Mouse (Mus musculus) ovary, adult 18-20 months (tissue): ENCODE measurements at regions not wholly inside any gene's neighbourhood (a gene's known extent, or its start where the extent isn't known, plus 50 kb on each side); places are given as distances from the start of the nearest gene placed in this dataset.

ENCODE experiments used
- DNase-seq: peaks from one replicate; pipeline ENCODE4 v3.0.0; 2022; ENCODE audit warnings: low spot score, mixed read lengths

GRCm38 (mm10) chr9:33220981-33221380 lies 585.0 kb downstream of the Ets1 start:
- no peak for DNase-seq

GRCm38 (mm10) chr9:33222066-33222805 lies 586.2 kb downstream of the Ets1 start:
- DNase-seq: no peak

GRCm38 (mm10) chr9:33233699-33234131 lies 597.7 kb downstream of the Ets1 start:
- no peak for DNase-seq

- no peak for DNase-seq
Observed at GRCm38 (mm10) chr9:33238190-33238589, 602.2 kb downstream of the Ets1 start.

- DNase-seq: no peak
Observed at GRCm38 (mm10) chr9:33238846-33239245, 602.8 kb downstream of the Ets1 start.

GRCm38 (mm10) chr9:33240506-33240905 lies 604.5 kb downstream of the Ets1 start:
- no peak for DNase-seq

- DNase-seq: no peak
Observed at GRCm38 (mm10) chr9:33240914-33241635, 605.1 kb downstream of the Ets1 start.

- DNase-seq: no peak
Observed at GRCm38 (mm10) chr9:33246932-33247331, 610.9 kb downstream of the Ets1 start.

GRCm38 (mm10) chr9:33258241-33258640 lies 622.2 kb downstream of the Ets1 start:
- no peak for DNase-seq

- no peak for DNase-seq
Observed at GRCm38 (mm10) chr9:33260171-33260570, 624.1 kb downstream of the Ets1 start.

- no peak for DNase-seq
Observed at GRCm38 (mm10) chr9:33289381-33289780, 653.4 kb downstream of the Ets1 start.

- DNase-seq: no peak
Observed at GRCm38 (mm10) chr9:33292116-33292515, 656.1 kb downstream of the Ets1 start.

GRCm38 (mm10) chr9:33295925-33296324 lies 659.9 kb downstream of the Ets1 start:
- DNase-seq: no peak

GRCm38 (mm10) chr9:33319525-33320025 lies 683.6 kb downstream of the Ets1 start:
- no peak for DNase-seq

GRCm38 (mm10) chr9:33327722-33328121 lies 691.7 kb downstream of the Ets1 start:
- no peak for DNase-seq

GRCm38 (mm10) chr9:33350258-33350657 lies 714.2 kb downstream of the Ets1 start:
- no peak for DNase-seq

- DNase-seq: no peak
Observed at GRCm38 (mm10) chr9:33356621-33357020, 720.6 kb downstream of the Ets1 start.

GRCm38 (mm10) chr9:33360966-33361365 lies 724.9 kb downstream of the Ets1 start:
- DNase-seq: no peak

- no peak for DNase-seq
Observed at GRCm38 (mm10) chr9:33389170-33389569, 753.1 kb downstream of the Ets1 start.

- DNase-seq: no peak
Observed at GRCm38 (mm10) chr9:33404691-33405090, 768.7 kb downstream of the Ets1 start.

GRCm38 (mm10) chr9:33407517-33407916 lies 771.5 kb downstream of the Ets1 start:
- no peak for DNase-seq

GRCm38 (mm10) chr9:33423781-33424180 lies 787.8 kb downstream of the Ets1 start:
- DNase-seq: no peak

GRCm38 (mm10) chr9:33436459-33436858 lies 800.4 kb downstream of the Ets1 start:
- no peak for DNase-seq
